Mouse (Mus musculus) heart, embryonic 14.5 days (tissue): ENCODE measurements around the gene Hoxa2. TPM values are rescaled to one million over a fixed set of nuclear protein-coding genes. Genes with fewer than 3 reads are reported as not detected.

Experiments used
- ATAC-seq: fragments of 200-750 bp; cut with Nextera tagmentation; 2 replicates; pipeline ENCODE4 v1.8.0; 2017; ENCODE audit warnings: low read depth, moderate TSS enrichment; ENCODE audit not compliant: insufficient number of reproducible peaks, insufficient read depth, low FRiP score
- H3K27ac ChIP-seq, 2 experiments: fragments of 200-500 bp in 1 of 2; fragments of 300-500 bp in 1 of 2; sonication (generic) in 1 of 2; replicated peaks in 1 of 2; 2 replicates each; pipeline ENCODE4 v1.5.1; 2012 to 2014; ENCODE audit warnings: low read depth in 2 of 2, low read length in 2 of 2, control low read depth in 1 of 2, mild to moderate bottlenecking in 1 of 2, mixed read lengths in 1 of 2; ENCODE audit not compliant: control insufficient read depth in 1 of 2, insufficient read depth in 1 of 2
- H3K27me3 ChIP-seq: fragments of 300-500 bp; sonication (generic); 2 replicates; pipeline ENCODE4 v1.6.1; 2014; ENCODE audit warnings: mild to moderate bottlenecking, low read length, control low read depth; ENCODE audit not compliant: control insufficient read depth, insufficient read depth
- H3K36me3 ChIP-seq: fragments of 300-500 bp; sonication (generic); 2 replicates; pipeline ENCODE4 v1.6.1; 2014; ENCODE audit warnings: mild to moderate bottlenecking, control low read depth, low read length, mixed read lengths; ENCODE audit not compliant: control insufficient read depth, insufficient read depth
- H3K4me1 ChIP-seq, 2 experiments: fragments of 200-500 bp in 1 of 2; fragments of 300-500 bp in 1 of 2; sonication (generic) in 1 of 2; 2 replicates each; pipeline ENCODE4 v1.6.1; 2012 to 2014; ENCODE audit warnings: low read length in 2 of 2, control low read depth in 1 of 2, mixed read lengths in 1 of 2; ENCODE audit not compliant: control insufficient read depth in 2 of 2, insufficient read depth in 2 of 2
- H3K4me2 ChIP-seq: fragments of 300-500 bp; sonication (generic); 2 replicates; pipeline ENCODE4 v1.6.1; 2014; ENCODE audit warnings: mild to moderate bottlenecking, low read length
- H3K4me3 ChIP-seq, 2 experiments: fragments of 200-500 bp in 1 of 2; fragments of 300-500 bp in 1 of 2; sonication (generic) in 1 of 2; 2 replicates each; pipeline ENCODE4 v1.5.1; 2012 to 2014; ENCODE audit warnings: low read length in 2 of 2, mild to moderate bottlenecking in 2 of 2, control low read depth in 1 of 2, low read depth in 1 of 2, moderate library complexity in 1 of 2; ENCODE audit not compliant: control insufficient read depth in 1 of 2, insufficient read depth in 1 of 2
- H3K9ac ChIP-seq: fragments of 300-500 bp; sonication (generic); 2 replicates; pipeline ENCODE4 v1.6.1; 2014; ENCODE audit warnings: mild to moderate bottlenecking, low read length
- H3K9me3 ChIP-seq: fragments of 300-500 bp; sonication (generic); 2 replicates; pipeline ENCODE4 v1.6.1; 2016; ENCODE audit warnings: low read length, control low read depth; ENCODE audit not compliant: control insufficient read depth
- WGBS: fragments of 180-500 bp; shearing (Covaris S2); extraction: QIAGEN DNeasy Blood & Tissue Kit; methylation state at CpG from one replicate; pipeline ENCODE4 v1.1.7; 2014; 5-methylcytosine and 5-hydroxymethylcytosine counted together
- polyA plus RNA-seq: library from polyadenylated mRNA; unstranded; fragments of >200 nt; fragmentation: Nextera tagmentation; extraction: Ambion mirVana; gene quantifications from 2 replicates; pipeline ENCODE4 v1.2.1, GENCODE M21; 2014

Gene Hoxa2
- polyA plus RNA-seq, 1 experiment from 2014 or later, result 0.66 TPM

- no peak overlapping the region for H3K4me3 ChIP-seq
- peaks cover 99% of the 10 kb centered on the region for H3K27me3 ChIP-seq
- no peaks in the 10 kb centered on the region for H3K36me3 ChIP-seq
- no peak overlapping the region for H3K9ac ChIP-seq
- H3K27ac ChIP-seq, result no peak overlapping the region
- H3K4me1 ChIP-seq, result peaks cover 5 to 7% of the 10 kb centered on the region in 2 experiments; a peak in 3 of 4 replicates
- no peak for ATAC-seq
- WGBS, result 6% methylated on average over 8 of the region's 8 CpGs
- H3K9me3 ChIP-seq, result no peaks in the 10 kb centered on the region
- no peak overlapping the region for H3K4me2 ChIP-seq
Measured at GRCm38 (mm10) chr6:52189909-52190308, 25.3 kb upstream of the Hoxa2 start.

- WGBS, result 14% methylated on average over 5 of the region's 5 CpGs
- H3K4me3 ChIP-seq, result no peak overlapping the region
- no peak overlapping the region for H3K27ac ChIP-seq
- no peaks in the 10 kb centered on the region for H3K9me3 ChIP-seq
- no peak overlapping the region for H3K4me2 ChIP-seq
- ATAC-seq, result no peak
- peaks cover 99% of the 10 kb centered on the region for H3K27me3 ChIP-seq
- no peak overlapping the region for H3K9ac ChIP-seq
- no peaks in the 10 kb centered on the region for H3K36me3 ChIP-seq
- H3K4me1 ChIP-seq, result peaks cover 5 to 7% of the 10 kb centered on the region in 2 experiments; a peak in 3 of 4 replicates
Measured at GRCm38 (mm10) chr6:52189172-52189591, 24.6 kb upstream of the Hoxa2 start.

- Histone ChIP-seq H3K27ac (no peak overlapping the region), H3K4me3 (no peak overlapping the region), H3K27me3 (peaks cover 100% of the 10 kb centered on the region), H3K4me1 (no peaks in the 10 kb centered on the region; a peak in 1 of 4 replicates), H3K36me3 (no peaks in the 10 kb centered on the region), H3K9ac (no peak overlapping the region), H3K9me3 (no peaks in the 10 kb centered on the region), H3K4me2 (no peak overlapping the region)
- ATAC-seq, result no peak
- WGBS, result 18% methylated on average over 1 of the region's 1 CpGs
Measured at GRCm38 (mm10) chr6:52186500-52186899, 21.9 kb upstream of the Hoxa2 start.

GRCm38 (mm10) chr6:52185834-52186233 lies 21.2 kb upstream of the Hoxa2 start:
- Histone ChIP-seq H3K36me3 (no peaks in the 10 kb centered on the region), H3K4me1 (no peaks in the 10 kb centered on the region), H3K27me3 (peaks cover 100% of the 10 kb centered on the region), H3K27ac (no peak overlapping the region), H3K9ac (no peak overlapping the region), H3K4me3 (no peak overlapping the region), H3K9me3 (no peaks in the 10 kb centered on the region), H3K4me2 (no peak overlapping the region)
- ATAC-seq, result no peak
- WGBS, result 11% methylated on average over 3 of the region's 3 CpGs

- no peaks in the 10 kb centered on the region for H3K9me3 ChIP-seq
- no peak overlapping the region for H3K27ac ChIP-seq
- H3K4me1 ChIP-seq, result no peaks in the 10 kb centered on the region
- H3K4me2 ChIP-seq, result no peak overlapping the region
- H3K9ac ChIP-seq, result no peak overlapping the region
- no peak for ATAC-seq
- no peaks in the 10 kb centered on the region for H3K36me3 ChIP-seq
- no peak overlapping the region for H3K4me3 ChIP-seq
- 4% methylated on average over 19 of the region's 19 CpGs for WGBS
- H3K27me3 ChIP-seq, result peaks cover 100% of the 10 kb centered on the region
Measured at GRCm38 (mm10) chr6:52185222-52185621, 20.6 kb upstream of the Hoxa2 start.

- Histone ChIP-seq H3K4me1 (no peaks in the 10 kb centered on the region), H3K4me2 (no peak overlapping the region), H3K36me3 (no peaks in the 10 kb centered on the region), H3K4me3 (no peak overlapping the region), H3K27ac (no peak overlapping the region), H3K9ac (no peak overlapping the region), H3K27me3 (peaks cover 100% of the 10 kb centered on the region), H3K9me3 (no peaks in the 10 kb centered on the region)
- WGBS, result 3% methylated on average over 6 of the region's 6 CpGs
- no peak for ATAC-seq
Measured at GRCm38 (mm10) chr6:52184668-52185067, 20.0 kb upstream of the Hoxa2 start.

- Histone ChIP-seq H3K27me3 (peaks cover 100% of the 10 kb centered on the region), H3K4me2 (no peak overlapping the region), H3K9ac (no peak overlapping the region), H3K9me3 (no peaks in the 10 kb centered on the region), H3K4me3 (no peak overlapping the region), H3K36me3 (no peaks in the 10 kb centered on the region), H3K27ac (no peak overlapping the region), H3K4me1 (no peaks in the 10 kb centered on the region)
- ATAC-seq, result no peak
- 17% methylated on average over 10 of the region's 10 CpGs for WGBS
Measured at GRCm38 (mm10) chr6:52183311-52184080, 18.9 kb upstream of the Hoxa2 start.

GRCm38 (mm10) chr6:52182793-52183192 lies 18.2 kb upstream of the Hoxa2 start:
- no peak overlapping the region for H3K9ac ChIP-seq
- no peaks in the 10 kb centered on the region for H3K4me1 ChIP-seq
- no peak overlapping the region for H3K27ac ChIP-seq
- no peaks in the 10 kb centered on the region for H3K36me3 ChIP-seq
- WGBS, result 24% methylated on average over 1 of the region's 1 CpGs
- no peak overlapping the region for H3K4me2 ChIP-seq
- no peaks in the 10 kb centered on the region for H3K9me3 ChIP-seq
- ATAC-seq, result no peak
- peaks cover 100% of the 10 kb centered on the region for H3K27me3 ChIP-seq
- H3K4me3 ChIP-seq, result no peak overlapping the region
